Mouse (Mus musculus) ES-Bruce4 (cell line): ENCODE results near the gene Tcte1. TPM values are rescaled to one million over a fixed set of nuclear protein-coding genes. Genes with fewer than 3 reads are reported as not detected.
A peak's percentile ranks its signal among the peaks of the same experiment; 100 is the strongest.

ENCODE experiments used
- H3K27ac ChIP-seq: 2 replicates; pipeline ENCODE4 v1.5.1; 2012; ENCODE audit warnings: low read length, inconsistent platforms; ENCODE audit not compliant: insufficient read depth
- H3K27me3 ChIP-seq: 2 replicates; pipeline ENCODE4 v1.6.1; 2012; ENCODE audit warnings: mild to moderate bottlenecking, low read length, inconsistent platforms; ENCODE audit not compliant: control insufficient read depth, poor library complexity, insufficient read depth, severe bottlenecking
- H3K36me3 ChIP-seq: 2 replicates; pipeline ENCODE4 v1.6.1; 2012; ENCODE audit warnings: inconsistent platforms, mild to moderate bottlenecking, low read length, moderate library complexity; ENCODE audit not compliant: control insufficient read depth, poor library complexity, insufficient read depth, severe bottlenecking
- H3K4me1 ChIP-seq: one replicate; pipeline ENCODE4 v1.8.1; 2011; ENCODE audit warnings: low read length; ENCODE audit not compliant: control insufficient read depth, insufficient read depth
- H3K4me3 ChIP-seq: 2 replicates; pipeline ENCODE4 v1.5.1; 2011; ENCODE audit warnings: low read depth, mild to moderate bottlenecking, low read length
- H3K9ac ChIP-seq: 2 replicates; pipeline ENCODE4 v1.6.1; 2012; ENCODE audit warnings: low read depth, mild to moderate bottlenecking, inconsistent platforms; ENCODE audit not compliant: poor library complexity, severe bottlenecking
- H3K9me3 ChIP-seq: replicated peaks from 2 replicates; pipeline ENCODE4 v1.6.1; 2012; ENCODE audit warnings: mild to moderate bottlenecking, low read length, inconsistent platforms; ENCODE audit not compliant: control insufficient read depth, poor library complexity, insufficient read depth, severe bottlenecking
- CTCF ChIP-seq: IDR thresholded peaks from one replicate; pipeline ENCODE4 v1.8.1; 2011; ENCODE audit warnings: low read depth, low read length
- EP300 ChIP-seq: IDR thresholded peaks from 2 replicates; pipeline ENCODE4 v1.6.1; 2011; ENCODE audit warnings: low read depth, low read length; ENCODE audit not compliant: insufficient read depth
- POLR2A ChIP-seq: IDR thresholded peaks from one replicate; pipeline ENCODE4 v1.8.1; 2011; ENCODE audit warnings: low read length; ENCODE audit not compliant: insufficient read depth
- polyA plus RNA-seq: library from polyadenylated mRNA; stranded (reverse); fragments of >200 nt; gene quantifications from 2 replicates; pipeline ENCODE4 v1.2.4, GENCODE M21; 2011; ENCODE audit warnings: low read depth; ENCODE audit not compliant: missing spikeins, insufficient read depth, insufficient read length

The Tcte1 gene
- polyA plus RNA-seq, 1 experiment: not detected

DNA sequence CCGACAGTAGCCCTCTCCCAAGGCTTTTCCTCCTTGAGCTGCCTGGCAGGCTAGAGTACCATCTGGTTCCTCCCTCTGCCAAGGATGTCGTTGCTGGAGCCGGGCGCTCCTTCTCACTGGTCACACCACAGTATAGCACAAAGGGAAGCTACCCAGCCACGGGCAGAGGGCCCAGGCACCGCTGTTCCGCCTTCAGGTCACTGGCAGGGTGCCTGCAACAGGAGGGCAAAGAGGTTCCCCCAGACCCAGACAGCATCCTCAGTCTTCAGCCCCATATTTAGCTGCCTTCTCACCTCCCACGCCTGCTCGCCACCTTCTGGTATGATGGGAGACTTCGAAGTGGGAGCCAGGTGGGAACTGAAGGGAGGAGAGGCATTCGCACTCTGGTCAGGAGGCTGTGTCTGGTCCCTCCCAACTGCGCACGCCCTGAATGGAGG is 7.1 kb downstream of the Tcte1 start:
- Histone ChIP-seq H3K27me3 (no peaks in the 10 kb centered on the region), H3K36me3 (no peaks in the 10 kb centered on the region), H3K4me1 (peaks cover 4% of the 10 kb centered on the region), H3K9ac (no peak overlapping the region), H3K27ac (no peak overlapping the region), H3K4me3 (no peak overlapping the region), H3K9me3 (no peaks in the 10 kb centered on the region)
- TF ChIP-seq CTCF (peak; percentile 35), EP300 (no peak), POLR2A (no peak)

GRCm38 (mm10) chr17:45532896-45533295 is 9.7 kb downstream of the Tcte1 start:
- Histone ChIP-seq H3K4me1 (peaks cover 4% of the 10 kb centered on the region), H3K9me3 (no peaks in the 10 kb centered on the region), H3K27ac (no peak overlapping the region), H3K27me3 (no peaks in the 10 kb centered on the region), H3K9ac (no peak overlapping the region), H3K36me3 (no peaks in the 10 kb centered on the region), H3K4me3 (no peak overlapping the region)
- TF ChIP-seq POLR2A (no peak), EP300 (no peak), CTCF (no peak)

GRCm38 (mm10) chr17:45536264-45536663 is 13.0 kb downstream of the Tcte1 start:
- H3K4me1 ChIP-seq: no peaks in the 10 kb centered on the region
- no peaks in the 10 kb centered on the region for H3K36me3 ChIP-seq
- no peaks in the 10 kb centered on the region for H3K9me3 ChIP-seq
- TF ChIP-seq CTCF (no peak), POLR2A (no peak), EP300 (no peak)
- no peak overlapping the region for H3K9ac ChIP-seq
- H3K27me3 ChIP-seq: no peaks in the 10 kb centered on the region
- H3K27ac ChIP-seq: no peak overlapping the region
- H3K4me3 ChIP-seq: no peak overlapping the region

DNA sequence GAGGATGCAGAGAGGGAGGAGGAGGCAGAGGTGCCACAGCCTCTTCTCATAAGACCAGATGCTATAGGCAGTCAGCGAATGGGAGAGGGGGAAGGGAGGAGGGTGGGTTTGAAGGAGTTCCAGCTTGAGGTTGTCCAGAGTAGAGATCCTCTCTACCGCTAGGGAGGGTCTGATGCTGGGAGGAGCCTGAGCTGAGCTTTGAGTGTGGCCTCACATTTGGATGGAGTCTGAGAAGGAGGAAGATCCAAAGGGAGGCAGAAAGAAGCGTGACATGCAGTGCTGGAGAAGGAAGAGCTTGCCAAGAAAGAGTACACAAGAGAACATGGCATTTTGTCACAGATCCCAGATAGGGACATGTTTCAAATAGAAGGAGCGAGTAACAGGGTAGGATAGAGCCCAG is 15.2 kb downstream of the Tcte1 start:
- TF ChIP-seq POLR2A (no peak), CTCF (no peak), EP300 (no peak)
- no peak overlapping the region for H3K9ac ChIP-seq
- H3K27ac ChIP-seq: no peak overlapping the region
- H3K9me3 ChIP-seq: no peaks in the 10 kb centered on the region
- H3K27me3 ChIP-seq: no peaks in the 10 kb centered on the region
- no peaks in the 10 kb centered on the region for H3K36me3 ChIP-seq
- no peak overlapping the region for H3K4me3 ChIP-seq
- no peaks in the 10 kb centered on the region for H3K4me1 ChIP-seq

- Histone ChIP-seq H3K27ac (no peak overlapping the region), H3K27me3 (no peaks in the 10 kb centered on the region), H3K9ac (no peak overlapping the region)
These were observed 16.4 kb downstream of the Tcte1 start for GRCm38 (mm10) chr17:45539664-45540063.

GRCm38 (mm10) chr17:45542129-45542528 is 18.9 kb downstream of the Tcte1 start:
- Histone ChIP-seq H3K9me3 (no peaks in the 10 kb centered on the region), H3K27ac (no peak overlapping the region), H3K9ac (no peak overlapping the region), H3K27me3 (no peaks in the 10 kb centered on the region), H3K36me3 (no peaks in the 10 kb centered on the region), H3K4me1 (peaks cover 3% of the 10 kb centered on the region), H3K4me3 (no peak overlapping the region)
- TF ChIP-seq EP300 (no peak), CTCF (no peak), POLR2A (no peak)

More at GRCm38 (mm10) chr17:45539664-45540063, 16.4 kb downstream of the Tcte1 start:
- Histone ChIP-seq H3K36me3 (no peaks in the 10 kb centered on the region), H3K4me1 (peaks cover 3% of the 10 kb centered on the region), H3K4me3 (peak overlapping the region; percentile 34), H3K9me3 (no peaks in the 10 kb centered on the region)
- TF ChIP-seq POLR2A (no peak), EP300 (no peak), CTCF (no peak)

GRCm38 (mm10) chr17:45542705-45543104 is 19.5 kb downstream of the Tcte1 start:
- Histone ChIP-seq H3K27me3 (no peaks in the 10 kb centered on the region), H3K4me3 (no peak overlapping the region), H3K9ac (no peak overlapping the region), H3K4me1 (peaks cover 3% of the 10 kb centered on the region), H3K36me3 (no peaks in the 10 kb centered on the region), H3K9me3 (no peaks in the 10 kb centered on the region), H3K27ac (no peak overlapping the region)
- TF ChIP-seq CTCF (no peak), EP300 (no peak), POLR2A (no peak)
